ENCODE assay signal across 18 mouse cellular contexts in the genomic region with DNA sequence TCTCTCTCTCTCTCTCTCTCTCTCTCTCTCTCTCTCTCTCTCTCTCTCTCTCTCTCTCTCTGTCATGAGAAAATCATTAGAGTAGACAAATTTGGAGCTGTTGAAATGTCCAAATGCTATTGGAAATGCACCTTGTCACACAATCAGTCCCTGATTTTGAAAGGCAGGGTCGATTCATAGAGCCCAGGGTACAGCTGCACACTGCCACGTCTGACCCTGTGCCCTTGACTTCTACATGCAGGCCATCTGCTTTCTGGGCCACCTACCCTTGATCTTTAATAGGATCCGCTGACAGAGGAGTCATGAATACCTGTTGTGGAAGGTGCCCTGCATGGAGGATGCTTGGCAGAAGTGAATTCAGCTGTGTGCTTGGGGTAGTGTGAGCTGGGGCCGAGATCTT.
"Had no signal": no experiment of that assay in that cellular context is flagged by ENCODE, and none has a peak within 500 bp of the region (broad histone marks: within the 10 kb centered on the region; RNA-seq: fewer than 3 reads in every experiment).

No protein-coding gene starts in this region.

- ATAC-seq: midbrain, embryonic 13.5 days; midbrain, embryonic 16.5 days had no signal

- H3K4me2 ChIP-seq: lung, embryonic 14.5 days; midbrain, embryonic 13.5 days; neural tube, embryonic 13.5 days; neural tube, embryonic 15.5 days had no signal

- H3K4me3 ChIP-seq: midbrain, embryonic 10.5 days; midbrain, embryonic 13.5 days; myocyte; neural tube, embryonic 13.5 days; neural tube, embryonic 15.5 days had no signal

- H3K27ac ChIP-seq: midbrain, embryonic 10.5 days; midbrain, embryonic 13.5 days; neural tube, embryonic 13.5 days; neural tube, embryonic 15.5 days had no signal

- DNase-seq: lung, adult 18-20 months; lung, embryonic 14.5 days; lung, postnatal 10 days; lung, postnatal 4 days; retina, postnatal 1 day; right cerebral cortex, adult 18-20 months; right cerebral cortex, postnatal 25 days; right cerebral cortex, postnatal 4 days; spleen, adult 18-20 months; thymus, adult 18-20 months; thymus, postnatal 14 days; thymus, postnatal 36 days had no signal

- H3K36me3 ChIP-seq: midbrain, embryonic 10.5 days; midbrain, embryonic 13.5 days; neural tube, embryonic 13.5 days; neural tube, embryonic 15.5 days had no signal

- H3K9ac ChIP-seq: lung, embryonic 14.5 days; midbrain, embryonic 13.5 days; neural tube, embryonic 13.5 days; neural tube, embryonic 15.5 days had no signal

- H3K27me3 ChIP-seq: midbrain, embryonic 13.5 days; neural tube, embryonic 13.5 days; neural tube, embryonic 15.5 days had no signal

- H3K9me3 ChIP-seq: midbrain, embryonic 13.5 days; neural tube, embryonic 15.5 days had no signal
